Mouse (Mus musculus) midbrain, embryonic 13.5 days (tissue): ENCODE measurements around the gene Gabarap. TPM values are rescaled to one million over a fixed set of nuclear protein-coding genes. Genes with fewer than 3 reads are reported as not detected.

ENCODE experiments used
- ATAC-seq: fragments of 200-750 bp; cut with Nextera tagmentation; 2 replicates; pipeline ENCODE4 v1.8.0; 2017; ENCODE audit warnings: mild to moderate bottlenecking, moderate TSS enrichment, moderate library complexity
- H3K27ac ChIP-seq: fragments of 300-500 bp; sonication (generic); 2 replicates; pipeline ENCODE4 v1.5.1; 2015; ENCODE audit warnings: inconsistent platforms, mild to moderate bottlenecking, moderate library complexity
- H3K27me3 ChIP-seq: fragments of 300-500 bp; sonication (generic); 2 replicates; pipeline ENCODE4 v1.6.1; 2015; ENCODE audit warnings: mild to moderate bottlenecking, inconsistent platforms
- H3K36me3 ChIP-seq: fragments of 300-500 bp; sonication (generic); 2 replicates; pipeline ENCODE4 v1.6.1; 2015; ENCODE audit warnings: mild to moderate bottlenecking, inconsistent platforms
- H3K4me1 ChIP-seq: fragments of 300-500 bp; sonication (generic); replicated peaks from 2 replicates; pipeline ENCODE4 v1.6.1; 2015; ENCODE audit warnings: inconsistent platforms
- H3K4me2 ChIP-seq: fragments of 300-500 bp; sonication (generic); replicated peaks from 2 replicates; pipeline ENCODE4 v1.6.1; 2015; ENCODE audit warnings: moderate library complexity, mild to moderate bottlenecking, inconsistent platforms
- H3K4me3 ChIP-seq: fragments of 300-500 bp; sonication (generic); replicated peaks from 2 replicates; pipeline ENCODE4 v1.5.1; 2015; ENCODE audit warnings: mild to moderate bottlenecking, inconsistent platforms
- H3K9ac ChIP-seq: fragments of 300-500 bp; sonication (generic); replicated peaks from 2 replicates; pipeline ENCODE4 v1.6.1; 2015; ENCODE audit warnings: mild to moderate bottlenecking, inconsistent platforms
- H3K9me3 ChIP-seq: fragments of 300-500 bp; sonication (generic); 2 replicates; pipeline ENCODE4 v1.6.1; 2016; ENCODE audit warnings: mild to moderate bottlenecking, inconsistent platforms
- WGBS: fragments of 180-500 bp; shearing (Covaris S2); methylation state at CpG from one replicate; pipeline ENCODE4 v1.1.7; 2015; 5-methylcytosine and 5-hydroxymethylcytosine counted together
- polyA plus RNA-seq: library from polyadenylated mRNA; unstranded; fragments of >200 nt; fragmentation: Nextera tagmentation; extraction: Ambion mirVana; gene quantifications from 2 replicates; pipeline ENCODE4 v1.2.1, GENCODE M21; 2015

The Gabarap gene
- polyA plus RNA-seq, 1 experiment from 2014 or later: 625 TPM

DNA sequence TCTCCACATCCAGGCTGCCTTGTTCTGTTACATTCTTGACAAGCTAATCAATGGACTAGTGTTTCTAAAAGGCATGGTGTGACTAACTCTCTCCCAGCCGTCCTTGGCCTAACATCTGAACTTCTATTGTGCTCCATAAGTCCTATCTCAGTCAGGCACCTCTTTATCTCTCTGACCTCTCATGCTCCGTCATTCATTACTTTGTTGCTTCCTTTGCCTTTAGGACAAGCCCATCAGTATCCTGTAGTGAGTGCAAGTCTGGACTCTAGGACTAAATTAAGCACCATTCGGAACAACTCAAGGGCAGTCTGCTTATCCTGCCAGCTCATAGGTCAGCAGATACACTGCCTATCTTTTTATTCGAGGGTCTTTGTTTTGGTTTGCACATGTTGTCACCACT lies 14.7 kb upstream of the Gabarap start:
- Histone ChIP-seq H3K4me2 (no peak overlapping the region), H3K4me1 (peaks cover 14% of the 10 kb centered on the region), H3K9me3 (no peaks in the 10 kb centered on the region), H3K9ac (no peak overlapping the region), H3K27ac (no peak overlapping the region), H3K36me3 (peaks cover 63% of the 10 kb centered on the region), H3K4me3 (no peak overlapping the region), H3K27me3 (no peaks in the 10 kb centered on the region)
- WGBS: 86% methylated on average over 4 of the region's 4 CpGs
- ATAC-seq: no peak

DNA sequence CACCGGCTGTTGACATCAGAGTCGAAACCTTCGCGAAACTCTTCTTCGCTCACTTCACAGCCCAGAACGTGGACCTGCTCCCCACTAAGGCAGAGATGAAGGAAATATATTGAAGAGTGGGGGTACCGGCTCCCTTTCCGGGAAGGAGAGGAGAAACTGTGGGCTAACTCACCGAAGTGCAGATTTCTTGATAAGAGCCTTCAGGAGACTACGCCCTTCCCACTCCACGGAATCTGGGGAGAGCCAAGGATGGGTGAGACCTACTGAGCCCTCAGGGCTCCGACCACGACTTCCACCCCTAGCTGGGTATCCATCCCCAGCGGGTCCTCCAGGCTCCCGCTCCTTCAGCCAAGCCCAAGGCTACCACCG lies 11.1 kb upstream of the Gabarap start:
- H3K4me2 ChIP-seq: peak overlapping the region; percentile 84
- H3K27ac ChIP-seq: peak overlapping the region; percentile 99
- H3K9ac ChIP-seq: peak overlapping the region; percentile 87
- WGBS: 3% methylated on average over 16 of the region's 16 CpGs
- no peak for ATAC-seq
- peaks cover 38% of the 10 kb centered on the region for H3K4me1 ChIP-seq
- peak overlapping the region; percentile 100 for H3K4me3 ChIP-seq
- H3K9me3 ChIP-seq: no peaks in the 10 kb centered on the region
- H3K36me3 ChIP-seq: peaks cover 43% of the 10 kb centered on the region
- H3K27me3 ChIP-seq: no peaks in the 10 kb centered on the region

DNA sequence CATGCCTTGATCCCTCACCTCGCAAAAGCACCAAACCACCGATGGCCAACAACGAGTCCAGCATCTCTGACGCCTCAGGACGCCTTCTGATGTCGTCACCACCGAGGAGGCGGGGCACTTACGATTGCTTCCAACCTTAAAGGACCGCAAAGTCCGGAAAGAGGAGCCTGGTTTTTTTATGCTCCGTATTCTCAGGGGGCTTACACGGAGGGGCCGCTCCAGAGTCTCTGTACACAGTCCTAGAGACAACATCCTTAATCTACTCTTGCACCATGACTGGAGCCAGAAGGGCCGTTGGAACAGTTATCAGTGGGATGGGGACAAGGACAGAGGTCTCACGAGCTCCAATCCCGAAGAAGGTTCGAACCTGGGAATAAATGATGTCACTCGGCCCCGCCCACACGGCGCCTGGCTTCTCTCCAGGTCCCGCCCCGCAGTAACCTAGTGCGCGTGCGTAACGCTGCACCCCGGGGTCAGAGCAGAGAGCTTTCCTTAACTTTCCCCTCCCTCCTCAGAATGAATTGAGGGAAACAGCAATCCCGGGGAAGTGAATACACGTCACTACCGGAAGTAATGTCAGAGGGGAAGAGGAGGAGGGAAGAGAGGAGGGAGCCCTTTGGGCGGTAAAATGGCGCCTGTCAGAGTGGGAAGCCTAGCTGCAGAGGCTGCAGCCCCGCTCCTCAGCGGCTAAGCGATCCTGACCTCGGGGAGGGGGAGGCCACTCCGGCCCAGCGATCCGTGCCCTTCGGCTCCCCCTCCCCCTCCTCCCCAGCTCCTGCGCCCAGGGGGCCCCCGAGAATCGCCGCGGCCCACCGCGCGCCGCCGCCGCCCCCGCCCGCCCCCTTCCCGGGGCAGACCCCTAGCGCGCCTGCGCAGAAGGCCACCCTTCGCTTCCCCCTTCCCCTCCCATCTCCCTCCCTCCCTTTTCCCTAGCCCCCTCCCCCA lies 10.5 kb upstream of the Gabarap start:
- WGBS: under 1% methylated on average over 55 of the region's 60 CpGs
- Histone ChIP-seq H3K4me3 (peak overlapping the region; percentile 100), H3K9me3 (no peaks in the 10 kb centered on the region), H3K4me1 (peaks cover 38% of the 10 kb centered on the region), H3K27me3 (no peaks in the 10 kb centered on the region), H3K9ac (peak overlapping the region; percentile 99), H3K4me2 (peak overlapping the region; percentile 84), H3K36me3 (peaks cover 43% of the 10 kb centered on the region), H3K27ac (peak overlapping the region; percentile 99)
- peak; percentile 94 for ATAC-seq

DNA sequence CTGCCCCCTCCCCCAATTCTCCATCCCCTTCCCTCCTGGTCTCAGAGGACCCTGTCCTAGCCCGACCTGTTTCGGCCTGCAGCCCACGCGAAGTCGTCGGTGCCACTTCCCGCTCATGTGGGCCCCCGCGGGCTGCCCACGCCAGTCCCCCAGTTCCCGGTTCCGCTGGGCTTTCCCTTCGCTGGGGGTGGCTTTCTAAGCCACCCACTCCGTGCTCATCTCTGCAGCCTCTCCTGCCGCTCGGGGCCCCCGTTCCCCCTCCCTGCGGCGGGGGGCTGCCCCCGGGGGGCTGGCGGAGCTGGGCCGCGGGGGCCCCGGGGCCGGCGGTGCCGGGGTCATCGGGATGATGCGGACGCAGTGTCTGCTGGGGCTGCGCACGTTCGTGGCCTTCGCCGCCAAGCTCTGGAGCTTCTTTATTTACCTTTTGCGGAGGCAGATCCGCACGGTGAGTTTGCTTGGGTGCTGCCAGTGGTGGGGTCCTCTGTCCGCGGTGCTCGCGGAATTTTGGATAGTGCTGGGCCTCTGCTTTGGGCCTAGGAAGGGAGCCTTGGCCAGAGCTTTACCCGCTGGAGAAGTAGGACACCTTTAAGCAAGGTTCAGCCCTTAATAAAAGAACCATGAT lies 9.7 kb upstream of the Gabarap start, which contains the start of gene Ctdnep1:
Gene Ctdnep1, plus strand, starts transcription at position 16 of the 622 bp plus-strand sequence.
- Histone ChIP-seq H3K4me1 (peaks cover 38% of the 10 kb centered on the region), H3K27ac (peak within 1 kb of the TSS; percentile 99), H3K27me3 (no peaks in the 10 kb centered on the region), H3K4me3 (peak within 1 kb of the TSS; percentile 100), H3K36me3 (peaks cover 41% of the 10 kb centered on the region), H3K9me3 (no peaks in the 10 kb centered on the region), H3K9ac (peak within 1 kb of the TSS; percentile 99), H3K4me2 (peak within 1 kb of the TSS; percentile 84)
- under 1% methylated on average over 41 of the region's 43 CpGs for WGBS
- ATAC-seq: peak; percentile 72

DNA sequence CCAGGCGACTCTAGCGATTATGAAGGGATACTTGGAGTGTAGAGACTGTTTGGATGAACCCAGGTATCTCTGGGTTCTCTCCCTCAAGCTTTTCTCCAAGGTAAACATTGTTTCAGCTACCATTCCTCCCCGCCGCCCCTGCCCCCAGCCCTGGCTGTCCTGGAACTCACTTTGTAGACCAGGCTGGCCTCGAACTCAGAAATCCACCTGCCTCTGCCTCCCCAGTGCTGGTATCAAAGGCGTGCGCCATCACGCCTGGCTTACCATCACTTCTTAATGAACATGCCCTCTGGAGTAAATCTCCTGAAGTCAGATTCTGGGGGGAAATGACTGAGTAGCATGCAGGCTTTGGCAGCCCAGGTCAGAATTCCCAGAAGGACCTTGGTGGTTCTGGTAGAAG lies 8.7 kb upstream of the Gabarap start, which contains the start of gene Elp5:
Gene Elp5, minus strand, starts transcription at position 293 of the 400 bp plus-strand sequence.
- Histone ChIP-seq H3K27me3 (no peaks in the 10 kb centered on the region), H3K27ac (peak within 1 kb of the TSS; percentile 99), H3K9ac (peak within 1 kb of the TSS; percentile 99), H3K36me3 (peaks cover 43% of the 10 kb centered on the region), H3K4me3 (peak within 1 kb of the TSS; percentile 100), H3K9me3 (no peaks in the 10 kb centered on the region), H3K4me2 (peak within 1 kb of the TSS; percentile 84), H3K4me1 (peaks cover 38% of the 10 kb centered on the region)
- WGBS: 66% methylated on average over 8 of the region's 8 CpGs
- no peak for ATAC-seq

DNA sequence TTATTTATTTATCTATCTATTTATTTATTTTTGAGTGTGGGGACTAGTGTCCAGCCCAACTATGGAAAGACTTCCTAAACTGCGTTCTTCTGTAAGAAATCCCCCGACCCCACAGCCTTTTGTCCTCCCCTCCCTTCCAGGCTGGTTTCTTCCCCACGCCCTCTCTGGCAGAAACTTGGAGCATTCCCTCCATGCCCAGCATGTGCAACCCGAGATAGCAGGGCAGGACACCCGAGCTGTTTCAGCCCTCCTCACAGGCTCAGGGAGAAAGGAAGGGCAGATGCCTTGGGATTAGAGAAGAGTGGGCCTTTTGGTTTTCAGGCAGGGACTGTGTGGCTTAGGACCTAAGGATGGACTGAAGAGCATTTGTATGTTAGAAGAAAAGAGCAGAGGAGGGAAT lies 8.1 kb upstream of the Gabarap start:
- Histone ChIP-seq H3K36me3 (peaks cover 44% of the 10 kb centered on the region), H3K27me3 (no peaks in the 10 kb centered on the region), H3K4me1 (peaks cover 38% of the 10 kb centered on the region), H3K4me3 (peak overlapping the region; percentile 100), H3K27ac (peak overlapping the region; percentile 56; the same call in 1 of the 2 replicates), H3K9me3 (no peaks in the 10 kb centered on the region), H3K4me2 (peak overlapping the region; percentile 84), H3K9ac (peak overlapping the region; percentile 99)
- WGBS: 37% methylated on average over 5 of the region's 5 CpGs
- ATAC-seq: no peak

DNA sequence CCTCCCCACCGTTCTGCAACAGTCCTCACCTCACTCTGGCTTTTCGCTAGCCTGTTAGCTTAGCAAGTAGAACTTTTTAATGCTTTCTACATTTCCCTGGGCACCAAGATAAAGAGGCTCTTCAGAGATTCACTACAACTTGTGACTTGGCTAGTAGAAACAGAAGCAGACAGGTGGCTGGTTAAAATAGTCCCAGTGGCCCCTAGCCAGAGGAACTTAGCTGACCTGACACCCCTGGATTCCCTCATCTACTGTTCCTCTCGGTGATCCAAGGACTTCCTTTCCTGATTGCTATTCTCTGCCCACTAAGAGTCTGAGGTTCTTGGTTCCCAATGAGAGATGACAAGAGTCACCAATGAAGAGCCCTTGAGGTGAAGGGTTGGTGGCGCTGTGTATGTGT lies 7.6 kb upstream of the Gabarap start:
- Histone ChIP-seq H3K9ac (peak overlapping the region; percentile 99), H3K4me1 (peaks cover 36% of the 10 kb centered on the region), H3K27me3 (no peaks in the 10 kb centered on the region), H3K9me3 (no peaks in the 10 kb centered on the region), H3K4me2 (peak overlapping the region; percentile 84), H3K36me3 (peaks cover 45% of the 10 kb centered on the region), H3K27ac (no peak overlapping the region), H3K4me3 (peak overlapping the region; percentile 100)
- 91% methylated on average over 4 of the region's 4 CpGs for WGBS
- ATAC-seq: no peak

DNA sequence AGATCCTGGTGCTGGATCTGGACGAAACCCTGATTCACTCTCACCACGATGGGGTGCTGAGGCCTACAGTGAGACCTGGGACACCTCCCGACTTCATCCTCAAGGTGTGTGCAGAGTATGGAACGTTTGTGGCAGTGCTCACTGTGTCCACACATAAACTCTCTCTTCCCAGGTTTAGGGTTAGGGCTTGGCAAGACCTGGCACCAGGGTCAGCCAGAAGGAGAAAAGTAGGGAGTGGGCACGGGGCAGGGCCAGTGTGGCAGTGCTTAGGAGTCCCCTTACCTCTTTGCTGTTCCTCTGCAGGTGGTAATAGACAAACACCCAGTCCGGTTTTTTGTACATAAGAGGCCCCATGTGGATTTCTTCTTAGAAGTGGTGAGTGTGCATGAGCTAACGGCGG lies 6.5 kb upstream of the Gabarap start:
- 93% methylated on average over 8 of the region's 8 CpGs for WGBS

DNA sequence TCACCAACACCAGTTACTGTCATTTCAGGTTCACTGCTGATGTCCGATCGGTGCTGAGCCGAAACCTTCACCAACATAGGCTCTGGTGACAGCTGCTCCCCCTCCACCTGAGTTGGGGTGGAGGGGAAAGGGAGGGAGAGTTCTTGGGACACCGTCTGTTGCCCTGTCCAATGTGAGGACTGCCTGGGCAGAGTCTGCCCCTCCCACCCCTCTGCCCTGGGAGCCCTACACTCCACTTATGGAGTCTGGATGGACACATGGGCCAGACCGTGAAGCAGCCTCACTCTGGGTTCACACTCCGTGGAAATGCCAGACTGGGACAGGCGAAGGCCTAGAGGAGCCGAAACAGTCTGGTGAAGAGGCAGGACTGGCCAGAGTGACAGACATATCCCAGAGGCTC lies 994 bp upstream of the Gabarap start:
- H3K9ac ChIP-seq: no peak overlapping the region
- ATAC-seq: no peak
- H3K27ac ChIP-seq: peak overlapping the region; percentile 93; the same call in 1 of the 2 replicates
- H3K4me3 ChIP-seq: no peak overlapping the region
- no peaks in the 10 kb centered on the region for H3K9me3 ChIP-seq
- H3K27me3 ChIP-seq: no peaks in the 10 kb centered on the region
- peaks cover 30% of the 10 kb centered on the region for H3K4me1 ChIP-seq
- H3K4me2 ChIP-seq: no peak overlapping the region
- WGBS: 88% methylated on average over 8 of the region's 8 CpGs
- peaks cover 64% of the 10 kb centered on the region for H3K36me3 ChIP-seq

More for the DNA sequence above, 6.5 kb upstream of the Gabarap start:
- no peak for ATAC-seq
- H3K9ac ChIP-seq: no peak overlapping the region
- no peak overlapping the region for H3K27ac ChIP-seq
- H3K4me3 ChIP-seq: no peak overlapping the region
- H3K27me3 ChIP-seq: no peaks in the 10 kb centered on the region
- no peak overlapping the region for H3K4me2 ChIP-seq
- peaks cover 54% of the 10 kb centered on the region for H3K36me3 ChIP-seq
- no peaks in the 10 kb centered on the region for H3K9me3 ChIP-seq
- peaks cover 27% of the 10 kb centered on the region for H3K4me1 ChIP-seq

DNA sequence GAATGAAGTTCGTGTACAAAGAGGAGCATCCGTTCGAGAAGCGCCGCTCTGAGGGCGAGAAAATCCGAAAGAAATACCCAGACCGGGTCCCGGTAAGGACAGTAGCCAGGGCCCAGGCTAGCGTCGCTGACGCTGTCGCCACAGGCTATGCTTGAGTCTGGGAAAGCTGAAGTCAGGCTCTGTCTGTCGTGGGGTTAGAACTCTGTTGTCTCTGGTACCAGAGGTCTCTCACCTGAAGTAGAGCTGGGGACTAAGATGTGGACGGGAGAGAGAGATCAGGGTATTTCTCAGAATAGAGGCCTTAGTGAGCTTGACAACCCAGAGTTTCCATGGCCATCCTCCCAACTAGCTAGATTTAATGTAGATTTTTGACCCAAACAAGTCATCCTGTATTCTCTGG lies 768 bp downstream of the Gabarap start:
- Histone ChIP-seq H3K36me3 (peaks cover 48% of the 10 kb centered on the region), H3K4me1 (peaks cover 30% of the 10 kb centered on the region), H3K27ac (peak overlapping the region; percentile 93), H3K9me3 (no peaks in the 10 kb centered on the region), H3K4me3 (peak overlapping the region; percentile 75), H3K9ac (peak overlapping the region; percentile 86), H3K4me2 (peak overlapping the region; percentile 72), H3K27me3 (no peaks in the 10 kb centered on the region)
- WGBS: under 1% methylated on average over 15 of the region's 15 CpGs
- ATAC-seq: peak; percentile 31

DNA sequence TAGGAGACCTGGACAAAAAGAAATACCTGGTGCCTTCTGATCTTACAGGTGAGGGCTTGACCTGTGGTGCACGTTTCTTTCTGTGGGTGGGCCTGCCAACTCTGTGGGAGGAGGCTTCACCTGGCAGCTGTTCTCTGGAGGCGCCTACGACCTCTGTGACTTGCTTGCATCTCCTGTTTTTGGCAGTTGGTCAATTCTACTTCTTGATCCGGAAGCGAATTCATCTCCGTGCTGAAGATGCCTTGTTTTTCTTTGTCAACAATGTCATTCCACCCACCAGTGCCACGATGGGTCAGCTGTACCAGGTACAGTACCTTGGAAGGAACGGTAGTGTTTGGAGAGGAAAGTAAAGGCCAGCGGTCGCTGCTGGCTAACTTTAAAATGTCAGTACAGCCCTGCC lies 1.5 kb downstream of the Gabarap start:
- no peaks in the 10 kb centered on the region for H3K9me3 ChIP-seq
- H3K4me2 ChIP-seq: peak overlapping the region; percentile 72
- H3K27me3 ChIP-seq: no peaks in the 10 kb centered on the region
- WGBS: 87% methylated on average over 10 of the region's 10 CpGs
- H3K4me1 ChIP-seq: peaks cover 33% of the 10 kb centered on the region
- peak overlapping the region; percentile 86 for H3K9ac ChIP-seq
- H3K36me3 ChIP-seq: peaks cover 42% of the 10 kb centered on the region
- no peak overlapping the region for H3K27ac ChIP-seq
- H3K4me3 ChIP-seq: peak overlapping the region; percentile 75
- ATAC-seq: no peak

DNA sequence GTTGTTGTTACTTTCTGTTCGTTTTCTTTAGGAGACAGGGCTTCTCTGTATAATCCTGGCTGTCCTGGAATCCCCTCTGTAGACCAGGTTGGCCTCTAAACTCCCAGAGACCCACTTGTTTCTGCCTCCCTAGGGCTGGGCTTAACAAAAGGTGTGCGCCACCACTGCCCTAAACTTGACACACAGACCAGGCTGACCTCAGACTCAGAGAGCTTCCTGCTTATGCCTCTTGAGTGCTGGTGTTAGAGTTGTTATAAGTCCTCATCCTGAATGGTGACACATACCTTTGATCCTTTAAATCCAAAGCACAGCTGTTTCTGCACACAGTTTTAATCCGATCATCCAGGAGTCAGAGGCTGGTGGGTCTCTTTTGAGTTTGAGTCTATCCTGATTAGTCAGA lies 2.0 kb downstream of the Gabarap start:
- H3K4me3 ChIP-seq: peak overlapping the region; percentile 75
- peak overlapping the region; percentile 86; the same call in 1 of the 2 replicates for H3K9ac ChIP-seq
- ATAC-seq: no peak
- no peaks in the 10 kb centered on the region for H3K27me3 ChIP-seq
- H3K36me3 ChIP-seq: peaks cover 37% of the 10 kb centered on the region
- H3K27ac ChIP-seq: no peak overlapping the region
- H3K9me3 ChIP-seq: no peaks in the 10 kb centered on the region
- H3K4me2 ChIP-seq: peak overlapping the region; percentile 72
- WGBS: 90% methylated on average over 3 of the region's 3 CpGs
- peaks cover 38% of the 10 kb centered on the region for H3K4me1 ChIP-seq
